Mouse (Mus musculus): Measurements from ENCODE around the gene Adam10.

Adam10 gene

DNA sequence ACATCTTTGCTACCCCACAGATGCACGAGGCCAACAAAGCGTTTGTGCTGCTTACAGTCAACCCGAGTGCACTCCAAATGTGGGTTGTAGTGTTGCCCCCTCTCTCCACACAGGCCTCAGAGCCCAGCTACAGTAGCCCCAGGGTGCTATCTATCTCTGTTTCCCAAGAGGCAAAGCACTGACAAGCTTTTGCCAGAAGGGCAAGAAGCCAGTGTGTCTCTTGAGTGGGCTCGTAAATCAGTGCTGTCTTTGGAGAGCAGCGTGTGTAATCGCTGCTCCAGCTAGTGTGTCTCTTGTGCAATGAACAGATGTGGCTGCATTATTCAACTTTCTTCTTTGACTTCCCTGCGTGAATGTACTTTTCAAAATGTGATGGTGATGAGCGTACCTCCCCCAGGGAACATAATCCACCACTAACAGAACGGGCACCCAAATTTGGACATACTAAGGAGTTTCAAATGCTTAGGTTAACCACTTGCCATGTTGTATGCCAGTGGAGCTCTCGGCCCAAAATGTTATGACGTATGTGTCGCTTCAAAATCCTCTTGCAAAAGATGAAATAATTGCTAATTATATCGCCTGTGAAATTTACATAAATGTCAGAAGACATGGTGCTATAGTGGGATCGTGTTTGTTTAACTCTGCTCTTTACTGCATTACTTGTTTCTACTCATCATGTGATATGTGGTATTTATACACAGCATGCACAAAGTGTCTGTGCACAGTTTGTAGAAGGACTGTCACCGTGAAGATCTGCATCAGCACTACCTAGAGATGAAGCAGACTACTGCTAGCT lies 116.0 kb downstream of the Adam10 start:
- peak; percentile 84 for DNase-seq

DNA sequence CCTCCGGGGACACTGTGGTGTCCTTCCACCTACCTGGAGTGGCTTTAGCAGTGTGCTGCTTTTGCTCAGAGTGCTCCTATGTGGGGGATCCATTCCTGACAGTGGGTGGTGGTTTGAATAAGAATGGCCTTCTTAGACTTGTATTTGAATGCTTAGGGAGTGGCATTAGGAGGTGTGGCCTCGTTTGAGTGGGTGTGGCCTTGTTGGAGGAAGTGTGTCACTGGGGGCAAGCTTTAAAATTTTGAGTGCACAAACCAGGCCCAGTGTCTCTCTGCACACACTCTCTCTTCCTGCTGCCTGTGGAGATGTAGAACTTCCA lies 116.6 kb downstream of the Adam10 start:
- no peak for DNase-seq

DNA sequence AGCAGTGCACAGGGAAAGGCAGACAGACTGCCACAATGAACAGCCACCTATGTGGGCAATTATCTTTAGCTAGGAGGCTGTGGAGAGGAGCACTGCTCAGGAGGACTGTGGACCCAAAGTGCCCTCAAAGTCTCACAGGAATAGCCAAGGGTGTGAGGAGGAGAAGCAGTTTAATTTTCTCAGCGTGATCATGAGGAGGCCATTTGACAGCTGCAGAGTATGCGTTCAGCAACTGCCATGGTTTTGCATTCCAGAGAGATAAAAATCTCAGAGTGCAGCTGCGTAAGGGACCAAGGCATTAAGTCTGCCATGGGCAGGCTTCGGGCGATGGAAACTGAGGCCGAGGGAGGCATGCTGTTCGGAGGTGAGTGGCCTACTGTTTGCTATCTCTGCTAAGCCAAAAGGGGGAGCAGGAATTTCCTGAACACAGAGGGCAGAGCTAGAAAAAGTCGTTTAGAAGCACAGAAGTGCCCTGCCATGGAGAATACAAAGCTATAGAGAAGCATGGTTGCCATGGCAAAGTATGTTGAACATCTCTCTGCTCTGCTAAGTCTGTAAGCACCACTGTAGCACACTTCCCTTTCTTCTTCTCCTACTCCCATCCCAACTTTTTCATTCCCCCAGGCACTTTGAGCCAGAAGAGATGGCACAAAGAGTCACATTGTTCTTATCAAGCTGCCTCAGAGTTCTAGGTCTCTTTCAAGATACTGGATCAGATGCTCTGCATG lies 122.0 kb downstream of the Adam10 start:
- DNase-seq, result peak; percentile 42

DNA sequence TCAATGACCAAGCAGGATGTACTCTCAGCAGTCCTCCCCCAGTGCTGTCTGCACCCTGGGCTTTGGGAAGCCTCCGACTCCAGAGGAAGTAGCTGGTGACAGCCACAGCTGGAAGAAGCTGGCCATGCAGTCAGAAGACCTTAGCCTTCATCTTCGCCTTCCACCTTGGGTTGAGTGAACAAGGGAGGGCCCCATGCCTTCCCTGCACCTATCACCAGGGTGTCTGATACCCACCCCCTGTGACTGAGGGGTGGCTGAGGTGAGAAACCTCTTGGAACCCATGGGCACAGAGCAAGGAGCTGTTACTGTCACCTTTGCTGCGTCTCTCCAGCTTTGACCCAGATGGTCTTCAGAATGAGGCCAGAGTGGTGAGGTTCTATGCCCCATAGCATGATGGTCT lies 123.0 kb downstream of the Adam10 start:
- DNase-seq, result peak; percentile 71

DNA sequence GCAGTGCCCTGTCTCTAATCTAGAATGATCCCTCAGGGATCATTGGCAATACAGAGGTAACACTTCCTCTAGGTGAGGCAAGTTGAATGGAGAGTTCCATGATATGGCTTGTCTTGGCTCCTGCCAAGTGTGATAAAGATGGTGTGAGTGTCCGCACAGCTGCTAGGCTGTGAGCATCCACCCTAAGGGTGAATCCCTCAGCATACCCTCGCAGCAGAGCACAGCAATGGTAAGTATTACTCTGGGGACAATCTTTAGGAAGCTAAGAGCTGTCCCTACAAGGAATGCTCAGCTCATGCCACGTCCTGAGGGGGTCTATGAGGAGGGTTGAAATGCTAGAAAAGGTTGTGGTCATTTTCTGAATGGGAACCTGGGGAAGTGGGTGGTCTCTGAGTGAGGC lies 124.0 kb downstream of the Adam10 start:
- DNase-seq, result peak; percentile 54

DNA sequence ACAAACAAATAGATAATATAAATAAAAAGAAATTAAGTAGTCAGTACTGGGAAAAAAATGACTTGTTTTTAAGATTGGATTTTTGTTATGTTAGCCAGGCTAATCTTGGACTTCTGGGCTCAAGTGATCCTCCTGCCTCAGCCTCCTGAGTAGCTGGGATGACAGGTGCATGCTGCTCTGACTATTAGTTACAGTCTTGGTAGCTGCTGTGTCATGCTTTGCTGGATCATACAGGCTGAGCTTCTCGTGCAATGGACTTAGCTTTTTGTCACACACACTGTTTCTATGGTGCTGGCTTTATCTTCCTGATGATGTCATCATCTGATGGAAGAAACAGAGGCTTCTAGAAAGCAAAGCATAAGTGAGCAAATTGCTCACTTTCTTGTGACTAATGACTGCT lies 127.3 kb downstream of the Adam10 start:
- DNase-seq, result no peak

DNA sequence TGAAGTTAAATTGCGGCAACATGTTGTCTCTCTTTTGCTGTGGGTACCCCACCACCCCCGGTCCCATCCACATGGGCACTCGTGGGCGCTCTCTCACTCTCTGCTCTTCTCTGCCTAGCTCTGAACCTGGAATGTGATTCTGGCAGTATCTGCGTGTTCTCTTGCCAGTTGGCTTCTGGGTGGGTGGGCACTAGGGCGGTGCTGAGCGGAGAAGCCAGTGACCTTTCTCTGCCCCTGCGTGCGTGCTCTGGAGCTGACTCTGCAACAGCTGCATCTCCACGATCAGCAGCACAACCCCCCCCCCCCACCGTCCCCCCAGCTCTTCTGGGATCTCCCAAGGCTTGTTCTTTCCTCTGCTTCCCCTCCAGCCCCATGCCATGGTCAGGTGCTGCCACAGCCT lies 128.9 kb downstream of the Adam10 start:
- peak; percentile 89 for DNase-seq

DNA sequence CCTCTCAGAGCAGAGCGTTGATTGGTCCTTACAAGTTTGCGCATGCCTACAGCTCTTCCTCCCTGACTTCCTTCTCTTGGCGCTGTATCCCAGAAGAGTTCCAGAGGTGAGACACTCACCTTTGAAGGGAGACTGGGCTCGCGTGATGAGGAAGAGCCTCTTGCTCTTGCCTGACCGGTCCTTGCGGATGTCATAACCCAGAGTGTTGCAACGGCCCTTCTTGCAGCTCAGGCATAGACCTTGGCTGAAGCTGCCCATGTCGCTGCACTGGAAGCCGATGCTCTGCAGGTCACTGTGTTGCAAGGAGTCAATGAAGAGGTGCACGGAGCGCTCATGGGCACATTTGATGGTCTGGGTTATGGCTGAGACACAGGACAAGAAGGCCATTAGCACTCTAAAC lies 133.8 kb downstream of the Adam10 start:
- DNase-seq, result no peak

DNA sequence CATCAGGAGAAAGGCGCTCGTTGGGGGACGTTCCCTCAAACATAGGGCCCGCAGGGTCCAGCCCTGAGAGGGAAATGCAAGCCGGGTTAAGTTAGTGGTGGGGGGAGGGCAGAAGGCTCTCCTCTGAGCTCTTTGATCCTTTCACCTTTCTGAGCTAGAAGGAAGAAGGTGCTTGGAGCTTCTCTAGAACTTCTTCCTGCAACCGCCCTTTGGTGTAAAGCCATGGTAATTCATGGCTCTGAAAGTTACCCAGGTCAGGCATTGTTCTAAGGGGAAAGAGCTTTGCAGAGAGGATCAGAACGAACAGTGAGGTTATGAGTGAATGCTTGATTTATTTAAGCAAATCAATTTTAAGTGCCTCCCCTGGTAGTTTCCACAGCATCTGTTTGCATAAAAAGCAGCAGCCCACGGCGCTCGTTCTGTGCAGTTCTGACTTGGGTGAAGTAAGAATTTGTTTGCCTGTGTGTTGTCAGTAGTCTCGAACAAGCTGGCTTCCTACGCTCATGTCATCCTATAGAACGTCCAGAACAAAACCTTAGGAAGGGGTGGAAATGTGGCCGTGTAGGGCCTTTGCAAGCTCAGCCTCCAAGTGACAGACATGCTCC lies 138.0 kb downstream of the Adam10 start:
- DNase-seq, result no peak

DNA sequence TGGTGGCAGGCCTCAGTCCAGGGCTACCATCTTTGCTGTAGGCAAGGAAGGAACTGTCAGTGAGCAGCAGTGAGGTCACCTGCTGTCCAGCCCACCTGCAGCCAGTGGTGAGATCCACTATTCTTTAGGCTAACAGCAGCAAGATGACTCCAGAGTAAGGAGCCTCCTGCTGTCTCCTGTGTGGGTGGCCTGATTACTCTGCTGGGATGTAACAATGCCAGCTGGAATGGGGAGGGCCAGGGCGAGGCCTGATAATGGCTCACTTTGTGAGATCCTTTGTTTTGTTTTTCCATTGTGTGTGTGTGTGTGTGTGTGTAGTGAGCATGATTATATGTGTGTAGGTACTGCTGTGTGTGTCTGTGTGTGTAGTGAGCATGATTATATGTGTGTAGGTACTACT lies 138.6 kb downstream of the Adam10 start:
- no peak for DNase-seq

DNA sequence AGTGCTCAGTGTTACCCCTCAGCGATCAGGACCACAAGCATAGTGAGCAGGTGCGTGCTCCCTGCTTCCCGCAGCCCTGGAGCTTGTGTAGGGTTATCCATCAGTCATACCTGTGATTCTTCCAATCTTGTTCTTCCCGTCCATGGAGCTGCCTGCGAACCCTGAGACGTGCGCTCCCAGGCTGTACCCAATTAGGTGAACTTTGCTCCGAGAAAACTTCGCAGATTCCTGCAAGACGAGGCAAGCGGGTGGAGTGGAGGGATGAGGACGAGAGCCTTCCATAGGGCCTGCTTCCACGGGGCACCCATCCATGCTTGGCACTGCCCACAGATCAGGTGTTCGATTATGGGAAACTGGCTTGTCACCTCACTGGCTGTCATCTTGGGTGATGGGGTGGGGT lies 139.9 kb downstream of the Adam10 start:
- DNase-seq, result no peak

DNA sequence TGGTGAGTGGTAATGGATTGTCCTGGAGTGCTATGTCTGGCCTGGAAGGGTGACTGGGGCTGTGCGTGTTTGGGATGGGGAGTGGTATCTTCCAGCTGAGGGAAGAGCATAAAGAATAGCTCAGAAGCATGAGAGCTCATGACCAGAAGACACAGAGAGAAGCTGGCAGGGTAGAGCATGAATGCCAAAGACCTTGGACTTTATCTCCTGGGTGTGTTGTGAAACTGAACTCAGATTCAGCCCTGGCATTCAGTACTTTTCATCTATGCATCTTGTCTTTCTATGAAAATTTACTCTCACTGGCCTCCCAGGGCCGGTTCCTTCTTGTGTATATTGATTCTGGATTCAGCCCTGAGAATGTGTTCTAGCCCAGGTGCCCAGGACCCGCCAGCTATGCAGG lies 145.3 kb downstream of the Adam10 start:
- DNase-seq, result no peak

DNA sequence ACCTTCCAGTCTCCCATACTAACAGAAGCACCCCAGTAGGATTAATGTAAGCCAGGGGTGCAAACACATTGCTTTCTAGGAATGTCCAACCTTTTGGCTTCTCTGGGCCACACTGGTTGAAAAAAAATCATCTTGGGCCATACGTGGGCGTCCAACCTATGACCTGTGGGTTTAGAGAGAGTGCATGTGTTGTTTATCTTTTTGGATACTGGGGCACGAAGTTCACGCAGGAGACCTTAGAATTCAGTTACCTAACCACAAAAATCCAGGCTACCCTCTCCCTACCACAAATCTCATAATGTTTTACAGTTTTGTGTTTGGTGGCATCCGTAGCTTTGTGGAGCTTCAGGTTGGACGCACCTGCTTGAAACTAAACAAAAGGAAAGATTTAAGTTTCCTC lies 149.1 kb downstream of the Adam10 start:
- DNase-seq, result no peak
